Mouse (Mus musculus): ENCODE measurements around the gene Pappa2. TPM values are rescaled to one million over a fixed set of nuclear protein-coding genes. Genes with fewer than 3 reads are reported as not detected.

Gene Pappa2
- polyA plus RNA-seq, 1 experiment from 2014 or later: 0.97 TPM

DNA sequence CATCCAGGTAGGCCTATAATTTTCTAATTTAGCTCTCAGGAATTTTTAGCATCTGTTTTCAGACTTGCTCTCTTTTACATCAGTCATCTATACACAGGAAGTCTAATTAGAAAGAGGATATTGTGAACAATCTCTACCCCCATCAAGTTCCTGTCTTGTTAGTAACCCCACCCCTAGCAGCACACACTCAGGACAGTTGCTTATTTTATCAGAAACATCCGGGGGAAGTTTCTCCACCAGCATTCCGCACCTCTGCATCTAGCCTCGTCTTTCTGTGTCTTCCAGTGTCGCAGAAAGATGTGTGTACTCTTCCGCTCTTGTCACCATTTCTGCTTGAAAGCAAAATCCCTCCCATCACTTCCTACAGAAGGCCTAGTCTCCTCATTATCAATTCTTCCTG is 59.8 kb downstream of the Pappa2 start:
- Histone ChIP-seq H3K9ac (ENCODE audit: low read length) (no peak overlapping the region), H3K4me1 (replicated peaks; ENCODE audit: control insufficient read depth, insufficient read depth) (no peaks in the 10 kb centered on the region), H3K36me3 (ENCODE audit: control insufficient read depth, insufficient read depth, low read length) (no peaks in the 10 kb centered on the region), H3K27me3 (ENCODE audit: control insufficient read depth, insufficient read depth, low read length) (no peaks in the 10 kb centered on the region), H3K27ac (replicated peaks) (no peak overlapping the region), H3K4me3 (ENCODE audit: low read depth, low read length) (no peak overlapping the region), H3K9me3 (ENCODE audit: control insufficient read depth, low read length) (no peaks in the 10 kb centered on the region), H3K4me2 (replicated peaks; ENCODE audit: low read depth) (no peak overlapping the region)
- TF ChIP-seq EP300 (optimal IDR thresholded peaks at IDR 0.05) (no peak), CTCF (IDR thresholded peaks at IDR 0.05; ENCODE audit: low read depth) (no peak)
- WGBS: 58% methylated on average over 5 of the region's 5 CpGs
- no peak for ATAC-seq (ENCODE audit: low FRiP score, low TSS enrichment)
- no peak for DNase-seq (ENCODE audit: low spot score)

DNA sequence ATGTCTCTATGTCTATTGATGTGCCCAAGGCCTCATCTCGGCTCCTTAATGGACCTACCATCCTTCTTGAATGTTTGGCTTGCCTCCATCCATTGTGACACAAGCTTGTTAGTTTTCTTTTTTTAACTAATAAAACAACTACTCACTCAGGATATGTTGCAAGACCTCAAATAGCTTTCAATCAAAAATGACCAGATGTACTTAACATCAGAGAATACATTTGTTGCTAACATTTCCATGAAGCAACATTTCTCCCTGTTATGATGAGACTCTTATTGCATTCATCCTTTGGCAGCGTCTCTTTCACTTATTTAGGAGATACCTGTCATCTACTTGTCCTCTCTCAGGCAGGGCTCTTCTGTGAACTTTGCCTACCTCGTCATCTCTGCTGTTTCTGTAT is 61.4 kb downstream of the Pappa2 start:
- H3K9me3 ChIP-seq (ENCODE audit: control insufficient read depth, low read length): no peaks in the 10 kb centered on the region
- H3K27ac ChIP-seq (replicated peaks): no peak overlapping the region
- WGBS: 59% methylated on average over 3 of the region's 3 CpGs
- no peak for TF ChIP-seq CTCF (IDR thresholded peaks at IDR 0.05; ENCODE audit: low read depth)
- no peak for TF ChIP-seq EP300 (optimal IDR thresholded peaks at IDR 0.05)
- DNase-seq (ENCODE audit: low spot score): no peak
- ATAC-seq (ENCODE audit: low FRiP score, low TSS enrichment): no peak
- no peak overlapping the region for H3K9ac ChIP-seq (ENCODE audit: low read length)
- H3K36me3 ChIP-seq (ENCODE audit: control insufficient read depth, insufficient read depth, low read length): no peaks in the 10 kb centered on the region
- no peaks in the 10 kb centered on the region for H3K27me3 ChIP-seq (ENCODE audit: control insufficient read depth, insufficient read depth, low read length)
- no peaks in the 10 kb centered on the region for H3K4me1 ChIP-seq (replicated peaks; ENCODE audit: control insufficient read depth, insufficient read depth)
- no peak overlapping the region for H3K4me3 ChIP-seq (ENCODE audit: low read depth, low read length)
- no peak overlapping the region for H3K4me2 ChIP-seq (replicated peaks; ENCODE audit: low read depth)

GRCm38 (mm10) chr1:158917067-158917466 is 63.2 kb downstream of the Pappa2 start:
- ATAC-seq (ENCODE audit: low FRiP score, low TSS enrichment) (no peak), DNase-seq (ENCODE audit: low spot score) (no peak)
- TF ChIP-seq CTCF (IDR thresholded peaks at IDR 0.05; ENCODE audit: low read depth) (no peak), EP300 (optimal IDR thresholded peaks at IDR 0.05) (no peak)
- no peaks in the 10 kb centered on the region for H3K27me3 ChIP-seq (ENCODE audit: control insufficient read depth, insufficient read depth, low read length)
- no peak overlapping the region for H3K4me3 ChIP-seq (ENCODE audit: low read depth, low read length)
- WGBS: 53% methylated on average over 3 of the region's 3 CpGs
- H3K9me3 ChIP-seq (ENCODE audit: control insufficient read depth, low read length): no peaks in the 10 kb centered on the region
- H3K4me2 ChIP-seq (replicated peaks; ENCODE audit: low read depth): no peak overlapping the region
- H3K9ac ChIP-seq (ENCODE audit: low read length): no peak overlapping the region
- no peaks in the 10 kb centered on the region for H3K4me1 ChIP-seq (replicated peaks; ENCODE audit: control insufficient read depth, insufficient read depth)
- no peaks in the 10 kb centered on the region for H3K36me3 ChIP-seq (ENCODE audit: control insufficient read depth, insufficient read depth, low read length)
- H3K27ac ChIP-seq (replicated peaks): no peak overlapping the region

DNA sequence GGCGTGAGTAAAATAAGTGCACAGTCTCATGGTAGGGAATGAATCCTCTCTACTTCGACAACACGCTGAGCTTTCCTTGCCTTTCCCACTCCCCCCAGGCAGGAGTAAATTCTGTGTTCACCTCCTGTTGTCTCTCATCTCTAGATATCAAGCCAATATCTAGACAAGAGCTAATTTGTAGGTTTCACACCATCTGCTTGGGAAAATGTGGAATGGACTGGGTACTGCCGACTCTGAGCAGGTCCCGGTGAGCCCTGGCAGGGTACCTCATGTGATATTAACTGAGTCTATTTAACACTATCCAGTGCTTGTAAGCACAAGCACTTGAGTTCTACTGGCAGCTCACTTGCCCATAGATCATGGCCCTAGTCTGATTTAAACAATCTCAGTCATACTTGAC is 64.7 kb downstream of the Pappa2 start:
- Histone ChIP-seq H3K9ac (ENCODE audit: low read length) (no peak overlapping the region), H3K4me1 (replicated peaks; ENCODE audit: control insufficient read depth, insufficient read depth) (no peaks in the 10 kb centered on the region), H3K4me3 (ENCODE audit: low read depth, low read length) (no peak overlapping the region), H3K4me2 (replicated peaks; ENCODE audit: low read depth) (no peak overlapping the region), H3K36me3 (ENCODE audit: control insufficient read depth, insufficient read depth, low read length) (no peaks in the 10 kb centered on the region), H3K9me3 (ENCODE audit: control insufficient read depth, low read length) (no peaks in the 10 kb centered on the region), H3K27me3 (ENCODE audit: control insufficient read depth, insufficient read depth, low read length) (no peaks in the 10 kb centered on the region), H3K27ac (replicated peaks) (no peak overlapping the region)
- ATAC-seq (ENCODE audit: low FRiP score, low TSS enrichment) (no peak), DNase-seq (ENCODE audit: low spot score) (no peak)
- TF ChIP-seq CTCF (IDR thresholded peaks at IDR 0.05; ENCODE audit: low read depth): no peak
- no peak for TF ChIP-seq EP300 (optimal IDR thresholded peaks at IDR 0.05)
- 87% methylated on average over 5 of the region's 5 CpGs for WGBS

- Histone ChIP-seq H3K27me3 (ENCODE audit: control insufficient read depth, insufficient read depth, low read length) (no peaks in the 10 kb centered on the region), H3K9me3 (ENCODE audit: control insufficient read depth, low read length) (no peaks in the 10 kb centered on the region), H3K36me3 (ENCODE audit: control insufficient read depth, insufficient read depth, low read length) (no peaks in the 10 kb centered on the region), H3K9ac (ENCODE audit: low read length) (no peak overlapping the region), H3K4me2 (replicated peaks; ENCODE audit: low read depth) (no peak overlapping the region), H3K27ac (replicated peaks) (no peak overlapping the region), H3K4me1 (replicated peaks; ENCODE audit: control insufficient read depth, insufficient read depth) (no peaks in the 10 kb centered on the region), H3K4me3 (ENCODE audit: low read depth, low read length) (no peak overlapping the region)
- no peak for ATAC-seq (ENCODE audit: low FRiP score, low TSS enrichment)
- WGBS: 74% methylated on average over 2 of the region's 2 CpGs
- no peak for DNase-seq (ENCODE audit: low spot score)
- no peak for TF ChIP-seq CTCF (IDR thresholded peaks at IDR 0.05; ENCODE audit: low read depth)
- TF ChIP-seq EP300 (optimal IDR thresholded peaks at IDR 0.05): no peak
These were observed 69.6 kb downstream of the Pappa2 start for GRCm38 (mm10) chr1:158910661-158911060.

DNA sequence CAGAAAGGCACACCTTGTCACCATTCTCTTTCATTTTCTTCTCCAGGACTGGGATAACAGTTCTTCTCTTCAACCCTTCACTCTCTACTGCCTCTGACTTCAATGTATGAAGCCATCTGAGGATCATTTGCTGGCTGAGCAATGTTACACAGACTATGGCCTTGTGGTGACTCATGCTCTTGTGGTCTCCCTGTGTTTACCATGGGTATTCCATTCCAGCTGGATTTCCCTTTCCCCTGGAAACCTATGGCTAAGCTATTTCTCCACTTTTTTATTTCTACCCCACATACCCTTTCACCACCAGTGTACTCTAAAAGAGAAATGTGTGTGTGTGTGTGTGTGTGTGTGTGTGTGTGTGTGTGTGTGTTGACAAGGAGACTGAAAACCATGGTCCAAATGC is 83.0 kb downstream of the Pappa2 start:
- no peak for DNase-seq (ENCODE audit: low spot score)
- no peak overlapping the region for H3K27ac ChIP-seq (replicated peaks)
- no peaks in the 10 kb centered on the region for H3K36me3 ChIP-seq (ENCODE audit: control insufficient read depth, insufficient read depth, low read length)
- no peaks in the 10 kb centered on the region for H3K27me3 ChIP-seq (ENCODE audit: control insufficient read depth, insufficient read depth, low read length)
- H3K4me1 ChIP-seq (replicated peaks; ENCODE audit: control insufficient read depth, insufficient read depth): no peaks in the 10 kb centered on the region
- H3K4me3 ChIP-seq (ENCODE audit: low read depth, low read length): no peak overlapping the region
- TF ChIP-seq CTCF (IDR thresholded peaks at IDR 0.05; ENCODE audit: low read depth) (no peak), EP300 (optimal IDR thresholded peaks at IDR 0.05) (no peak)
- H3K9me3 ChIP-seq (ENCODE audit: control insufficient read depth, low read length): no peaks in the 10 kb centered on the region
- no peak overlapping the region for H3K9ac ChIP-seq (ENCODE audit: low read length)
- ATAC-seq (ENCODE audit: low FRiP score, low TSS enrichment): no peak
- H3K4me2 ChIP-seq (replicated peaks; ENCODE audit: low read depth): no peak overlapping the region

Data from stomach, postnatal 0 days (tissue).